Mouse (Mus musculus) lung, postnatal 0 days (tissue): Measurements from ENCODE around the gene Clip2. TPM values are rescaled to one million over a fixed set of nuclear protein-coding genes. Genes with fewer than 3 reads are reported as not detected.
A peak's percentile ranks its signal among the peaks of the same experiment; 100 is the strongest.

Experiments used
- ATAC-seq: fragments of 200-750 bp; cut with Nextera tagmentation; 2 replicates; pipeline ENCODE4 v1.8.0; 2017; ENCODE audit warnings: moderate library complexity
- DNase-seq: peaks from one replicate; pipeline ENCODE4 v3.0.0-alpha.2; 2016; ENCODE audit warnings: low spot score
- H3K27ac ChIP-seq: fragments of 300-500 bp; sonication (generic); 2 replicates; pipeline ENCODE4 v1.5.1; 2014; ENCODE audit warnings: antibody characterized with exemption, mild to moderate bottlenecking, low read length, mixed read lengths
- H3K27me3 ChIP-seq: fragments of 300-500 bp; sonication (generic); replicated peaks from 2 replicates; pipeline ENCODE4 v1.6.1; 2014; ENCODE audit warnings: low read length, mixed read lengths; ENCODE audit not compliant: insufficient read depth
- H3K36me3 ChIP-seq: fragments of 300-500 bp; sonication (generic); 2 replicates; pipeline ENCODE4 v1.6.1; 2014; ENCODE audit warnings: low read length, mixed read lengths; ENCODE audit not compliant: insufficient read depth
- H3K4me1 ChIP-seq: fragments of 300-500 bp; sonication (generic); 2 replicates; pipeline ENCODE4 v1.6.1; 2014; ENCODE audit warnings: antibody characterized with exemption, low read depth, low read length, mixed read lengths; ENCODE audit not compliant: insufficient read depth
- H3K4me2 ChIP-seq: fragments of 300-500 bp; sonication (generic); replicated peaks from 2 replicates; pipeline ENCODE4 v1.6.1; 2014; ENCODE audit warnings: low read depth, mild to moderate bottlenecking, low read length, moderate library complexity, mixed read lengths
- H3K4me3 ChIP-seq: fragments of 300-500 bp; sonication (generic); 2 replicates; pipeline ENCODE4 v1.5.1; 2014; ENCODE audit warnings: low read depth, low read length
- H3K9ac ChIP-seq: fragments of 300-500 bp; sonication (generic); replicated peaks from 2 replicates; pipeline ENCODE4 v1.6.1; 2014; ENCODE audit warnings: low read depth, mild to moderate bottlenecking
- H3K9me3 ChIP-seq: fragments of 300-500 bp; sonication (generic); 2 replicates; pipeline ENCODE4 v1.6.1; 2016; ENCODE audit warnings: low read length, mixed read lengths
- CTCF ChIP-seq: IDR thresholded peaks from 2 replicates; pipeline ENCODE4 v1.5.1; 2016; ENCODE audit warnings: antibody characterized with exemption, mild to moderate bottlenecking
- EP300 ChIP-seq: IDR thresholded peaks from 2 replicates; pipeline ENCODE4 v1.6.1; 2016; ENCODE audit warnings: antibody characterized with exemption, mild to moderate bottlenecking, control low read depth
- WGBS: fragments of 180-500 bp; shearing (Covaris S2); extraction: QIAGEN DNeasy Blood & Tissue Kit; methylation state at CpG from one replicate; pipeline ENCODE4 v1.1.7; 2014; 5-methylcytosine and 5-hydroxymethylcytosine counted together
- polyA plus RNA-seq: library from polyadenylated mRNA; unstranded; fragments of >200 nt; fragmentation: Nextera tagmentation; extraction: Ambion mirVana; gene quantifications from 2 replicates; pipeline ENCODE4 v1.2.1, GENCODE M21; 2015

Clip2 gene
- polyA plus RNA-seq, 1 experiment from 2014 or later, result 3.0 TPM

GRCm38 (mm10) chr5:134500681-134501080 is 51.6 kb downstream of the Clip2 start:
- WGBS, result 91% methylated on average over 3 of the region's 3 CpGs
- Histone ChIP-seq H3K9ac (no peak overlapping the region), H3K4me2 (no peak overlapping the region), H3K27me3 (no peaks in the 10 kb centered on the region), H3K27ac (no peak overlapping the region), H3K36me3 (peaks cover 17% of the 10 kb centered on the region; the same call in 1 of the 2 replicates), H3K4me1 (no peaks in the 10 kb centered on the region), H3K4me3 (no peak overlapping the region), H3K9me3 (no peaks in the 10 kb centered on the region)
- no peak for ATAC-seq
- no peak for DNase-seq
- TF ChIP-seq EP300 (no peak), CTCF (no peak)

GRCm38 (mm10) chr5:134500062-134500461 is 52.2 kb downstream of the Clip2 start:
- ATAC-seq (peak; percentile 35; the same call in 1 of the 2 replicates), DNase-seq (peak; percentile 43)
- TF ChIP-seq EP300 (no peak), CTCF (peak; percentile 74)
- Histone ChIP-seq H3K27me3 (no peaks in the 10 kb centered on the region), H3K36me3 (peaks cover 20% of the 10 kb centered on the region; the same call in 1 of the 2 replicates), H3K4me3 (no peak overlapping the region), H3K9ac (no peak overlapping the region), H3K9me3 (no peaks in the 10 kb centered on the region), H3K27ac (no peak overlapping the region), H3K4me1 (no peaks in the 10 kb centered on the region), H3K4me2 (no peak overlapping the region)
- 77% methylated on average over 4 of the region's 4 CpGs for WGBS

- TF ChIP-seq CTCF, result no peak
- no peaks in the 10 kb centered on the region for H3K9me3 ChIP-seq
- DNase-seq (no peak), ATAC-seq (no peak)
- 94% methylated on average over 5 of the region's 5 CpGs for WGBS
- no peak overlapping the region for H3K4me3 ChIP-seq
- H3K9ac ChIP-seq, result no peak overlapping the region
- no peaks in the 10 kb centered on the region for H3K27me3 ChIP-seq
- peaks cover 8% of the 10 kb centered on the region; the same call in 1 of the 2 replicates for H3K36me3 ChIP-seq
- 0 out of 2 replicates have a peak, but pooled peaks cover 2% of the 10 kb centered on the region for H3K4me1 ChIP-seq
- H3K4me2 ChIP-seq, result no peak overlapping the region
- no peak overlapping the region for H3K27ac ChIP-seq
Observed at GRCm38 (mm10) chr5:134497026-134497425, 55.2 kb downstream of the Clip2 start.

GRCm38 (mm10) chr5:134495796-134496195 is 56.4 kb downstream of the Clip2 start:
- ATAC-seq, result no peak
- Histone ChIP-seq H3K4me1 (0 out of 2 replicates have a peak, but pooled peaks cover 2% of the 10 kb centered on the region), H3K36me3 (peaks cover 3% of the 10 kb centered on the region; the same call in 1 of the 2 replicates), H3K9me3 (no peaks in the 10 kb centered on the region), H3K27me3 (no peaks in the 10 kb centered on the region), H3K27ac (no peak overlapping the region), H3K4me3 (no peak overlapping the region), H3K9ac (no peak overlapping the region), H3K4me2 (no peak overlapping the region)
- DNase-seq, result no peak
- WGBS, result 50% methylated on average over 4 of the region's 4 CpGs
- no peak for TF ChIP-seq CTCF
- no peak for TF ChIP-seq EP300

GRCm38 (mm10) chr5:134494142-134494541 is 58.1 kb downstream of the Clip2 start:
- Histone ChIP-seq H3K36me3 (peaks cover 7% of the 10 kb centered on the region; the same call in 1 of the 2 replicates), H3K4me2 (no peak overlapping the region)

DNA sequence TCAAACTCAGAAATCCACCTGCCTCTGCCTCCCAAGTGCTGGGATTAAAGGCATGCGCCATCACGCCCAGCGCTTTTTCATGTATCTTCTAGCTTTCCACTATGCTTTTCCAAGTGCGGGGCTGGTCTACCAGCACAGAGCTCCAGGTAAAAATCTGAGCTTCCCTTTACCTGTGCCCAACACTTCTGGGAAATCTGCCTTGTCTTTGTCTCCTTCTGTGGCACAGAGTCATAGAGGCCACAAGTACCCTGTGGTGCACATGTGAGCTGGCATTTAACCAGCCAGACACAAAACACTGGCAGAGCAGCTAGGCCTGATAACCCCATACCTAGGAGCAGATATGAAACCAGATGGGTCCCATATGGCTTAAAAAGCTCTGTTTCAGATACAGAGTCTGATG is 59.3 kb downstream of the Clip2 start:
- Histone ChIP-seq H3K9ac (no peak overlapping the region), H3K9me3 (no peaks in the 10 kb centered on the region), H3K36me3 (peaks cover 7% of the 10 kb centered on the region; the same call in 1 of the 2 replicates), H3K4me2 (no peak overlapping the region), H3K4me1 (0 out of 2 replicates have a peak, but pooled peaks cover 2% of the 10 kb centered on the region), H3K4me3 (no peak overlapping the region), H3K27me3 (no peaks in the 10 kb centered on the region), H3K27ac (no peak overlapping the region)
- 97% methylated on average over 4 of the region's 4 CpGs for WGBS
- no peak for DNase-seq
- ATAC-seq, result no peak
- no peak for TF ChIP-seq EP300
- TF ChIP-seq CTCF, result no peak

More at GRCm38 (mm10) chr5:134494142-134494541, 58.1 kb downstream of the Clip2 start:
- ATAC-seq (peak; percentile 76), DNase-seq (peak; percentile 85)
- H3K4me3 ChIP-seq, result no peak overlapping the region
- 50% methylated on average over 11 of the region's 11 CpGs for WGBS
- H3K27ac ChIP-seq, result no peak overlapping the region
- TF ChIP-seq CTCF, result peak; percentile 98
- TF ChIP-seq EP300, result no peak
- no peaks in the 10 kb centered on the region for H3K27me3 ChIP-seq
- H3K9ac ChIP-seq, result no peak overlapping the region
- no peaks in the 10 kb centered on the region for H3K9me3 ChIP-seq
- 0 out of 2 replicates have a peak, but pooled peaks cover 2% of the 10 kb centered on the region for H3K4me1 ChIP-seq
